Mouse (Mus musculus): ENCODE measurements around the gene Far2.

DNA sequence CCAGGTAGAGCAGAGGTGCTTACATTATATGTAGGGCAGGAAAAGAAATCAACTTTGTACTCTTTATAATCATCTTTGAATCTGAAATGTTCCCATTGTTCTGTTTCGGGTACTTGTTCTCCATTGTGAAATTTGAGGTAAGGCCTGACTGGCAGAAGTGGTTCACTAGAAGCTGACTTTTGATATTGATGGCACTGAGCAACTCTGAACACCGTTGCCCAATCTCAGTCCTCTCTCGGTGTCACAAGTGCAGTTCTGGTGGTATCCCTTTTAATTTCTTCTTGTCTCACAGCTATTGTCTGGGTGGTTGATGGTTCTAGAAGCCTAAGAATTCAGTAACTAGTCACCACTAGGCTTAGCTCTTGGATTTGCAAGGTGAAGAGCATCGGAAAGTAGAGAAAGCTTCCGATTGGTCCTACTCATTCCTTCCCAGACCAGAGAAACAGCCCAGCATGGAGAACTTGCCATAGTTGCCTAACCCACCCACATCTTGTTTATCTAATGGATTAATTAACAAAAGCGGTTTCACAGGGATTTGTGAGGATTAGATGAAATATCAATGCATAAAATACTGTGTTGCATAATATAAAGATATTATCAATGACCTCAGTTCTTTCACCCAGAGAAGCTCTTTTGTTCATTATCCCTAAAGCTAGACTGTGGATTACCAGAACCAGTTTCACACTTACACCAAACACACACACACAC is 92.4 kb downstream of the Far2 start:
- TF ChIP-seq EP300 (IDR thresholded peaks at IDR 0.05; ENCODE audit: insufficient read depth, low read depth, low read length) (no peak), CTCF (IDR thresholded peaks at IDR 0.05; ENCODE audit: low read depth, low read length) (no peak)
